Mouse (Mus musculus) thymus, adult 2 months (tissue): ENCODE results near the gene Tnfrsf13c.

Experiments used
- CTCF ChIP-seq: fragments of 200-500 bp; IDR thresholded peaks from 2 replicates; pipeline ENCODE4 v1.5.1; 2012; ENCODE audit warnings: mild to moderate bottlenecking, control low read depth, low read length, moderate library complexity, borderline replicate concordance; ENCODE audit not compliant: control insufficient read depth, poor library complexity, insufficient read depth; ENCODE audit errors: extremely low read depth
- POLR2A ChIP-seq: fragments of 200-500 bp; IDR thresholded peaks from 2 replicates; pipeline ENCODE4 v1.6.1; 2012; ENCODE audit warnings: mild to moderate bottlenecking, low read length, control low read depth, moderate library complexity; ENCODE audit not compliant: control insufficient read depth, poor library complexity, insufficient read depth; ENCODE audit errors: extremely low read depth

- TF ChIP-seq CTCF (no peak), POLR2A (no peak)
Observed at GRCm38 (mm10) chr15:82187924-82188323, 36.2 kb downstream of the Tnfrsf13c start.
